Mouse (Mus musculus): ENCODE data around the gene Ppox.

- TF ChIP-seq CTCF (conservative IDR thresholded peaks at IDR 0.05; ENCODE audit: insufficient read depth, insufficient read length, low read depth, low read length) (no peak), POLR2A (IDR thresholded peaks at IDR 0.05; ENCODE audit: low read depth, low read length) (no peak)
Measured at GRCm38 (mm10) chr1:171247453-171247841, 33.5 kb downstream of the Ppox start.

All from kidney, adult 2 months (tissue).